Mouse (Mus musculus) liver, postnatal 0 days (tissue): Measurements from ENCODE around the gene Stra8.

Source experiments
- CTCF ChIP-seq: sonication (generic); IDR thresholded peaks from 2 replicates; pipeline ENCODE4 v1.5.1; 2016; ENCODE audit warnings: antibody characterized with exemption, low read depth
- EP300 ChIP-seq: IDR thresholded peaks from 2 replicates; pipeline ENCODE4 v1.6.1; 2016; ENCODE audit warnings: antibody characterized with exemption, low read depth, mild to moderate bottlenecking

- TF ChIP-seq CTCF (no peak), EP300 (no peak)
Measured at GRCm38 (mm10) chr6:34875268-34875761, 44.6 kb upstream of the Stra8 start.
